Mouse (Mus musculus) limb, embryonic 15.5 days (tissue): Measurements from ENCODE around the gene Gm15130. TPM values are rescaled to one million over a fixed set of nuclear protein-coding genes. Genes with fewer than 3 reads are reported as not detected.

Experiments
- ATAC-seq: fragments of 200-750 bp; cut with Nextera tagmentation; 2 replicates; pipeline ENCODE4 v1.8.0; 2017; ENCODE audit warnings: low read depth, moderate TSS enrichment; ENCODE audit not compliant: insufficient number of reproducible peaks, low FRiP score, low TSS enrichment
- H3K27ac ChIP-seq: fragments of 300-500 bp; sonication (generic); 2 replicates; pipeline ENCODE4 v1.5.1; 2015; ENCODE audit warnings: moderate library complexity, mild to moderate bottlenecking, inconsistent platforms
- H3K27me3 ChIP-seq: fragments of 300-500 bp; sonication (generic); 2 replicates; pipeline ENCODE4 v1.6.1; 2015; ENCODE audit warnings: inconsistent platforms
- H3K36me3 ChIP-seq: fragments of 300-500 bp; sonication (generic); 2 replicates; pipeline ENCODE4 v1.6.1; 2015; ENCODE audit warnings: inconsistent platforms
- H3K4me1 ChIP-seq: fragments of 300-500 bp; sonication (generic); 2 replicates; pipeline ENCODE4 v1.6.1; 2015; ENCODE audit warnings: inconsistent platforms
- H3K4me2 ChIP-seq: fragments of 300-500 bp; sonication (generic); 2 replicates; pipeline ENCODE4 v1.6.1; 2015; ENCODE audit warnings: mild to moderate bottlenecking, inconsistent platforms
- H3K4me3 ChIP-seq: fragments of 300-500 bp; sonication (generic); 2 replicates; pipeline ENCODE4 v1.5.1; 2015; ENCODE audit warnings: mild to moderate bottlenecking, inconsistent platforms
- H3K9ac ChIP-seq: fragments of 300-500 bp; sonication (generic); 2 replicates; pipeline ENCODE4 v1.6.1; 2015; ENCODE audit warnings: inconsistent platforms
- H3K9me3 ChIP-seq: fragments of 300-500 bp; sonication (generic); 2 replicates; pipeline ENCODE4 v1.6.1; 2016; ENCODE audit warnings: inconsistent platforms
- WGBS: fragments of 180-500 bp; shearing (Covaris S2); methylation state at CpG from one replicate; pipeline ENCODE4 v1.1.7; 2015; 5-methylcytosine and 5-hydroxymethylcytosine counted together
- polyA plus RNA-seq: library from polyadenylated mRNA; unstranded; fragments of >200 nt; fragmentation: Nextera tagmentation; extraction: Ambion mirVana; gene quantifications from 2 replicates; pipeline ENCODE4 v1.2.1, GENCODE M21; 2015

The Gm15130 gene
- not detected in 2 replicates for polyA plus RNA-seq

DNA sequence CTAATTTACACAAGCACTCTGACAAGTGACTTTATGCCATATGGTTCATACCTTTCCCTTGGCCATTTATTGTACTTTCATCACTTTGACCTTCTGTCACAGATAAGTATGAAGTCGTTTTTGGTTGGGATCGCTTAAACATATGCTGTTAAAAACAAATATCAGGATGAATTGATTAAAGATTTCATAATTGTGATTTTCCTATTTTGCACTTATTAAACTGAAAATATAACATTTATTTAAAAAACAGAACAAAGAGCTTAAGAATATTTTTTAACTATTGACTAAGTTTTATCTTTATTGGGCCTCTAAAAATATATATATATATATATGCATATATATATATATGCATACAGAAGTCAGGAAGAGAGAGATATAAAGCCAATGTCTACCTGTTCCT, at the start of gene Gm15130:
Gm15130 (minus strand) TSS at position 101 of the 400 bp plus-strand sequence.
- H3K4me3 ChIP-seq: no peak within 1 kb of the TSS
- no peaks in the 10 kb centered on the region for H3K9me3 ChIP-seq
- ATAC-seq: no peak
- H3K36me3 ChIP-seq: no peaks in the 10 kb centered on the region
- no peaks in the 10 kb centered on the region for H3K4me1 ChIP-seq
- H3K27me3 ChIP-seq: no peaks in the 10 kb centered on the region
- no peak within 1 kb of the TSS for H3K4me2 ChIP-seq
- H3K27ac ChIP-seq: no peak within 1 kb of the TSS
- 72% methylated on average over 2 of the region's 2 CpGs for WGBS
- no peak within 1 kb of the TSS for H3K9ac ChIP-seq

GRCm38 (mm10) chr2:111182068-111182467, 29.3 kb upstream of the Gm15130 start:
- ATAC-seq: no peak
- no peaks in the 10 kb centered on the region for H3K27me3 ChIP-seq
- no peak overlapping the region for H3K9ac ChIP-seq
- H3K4me2 ChIP-seq: no peak overlapping the region
- H3K4me1 ChIP-seq: no peaks in the 10 kb centered on the region
- 93% methylated on average over 11 of the region's 11 CpGs for WGBS
- H3K4me3 ChIP-seq: no peak overlapping the region
- H3K9me3 ChIP-seq: no peaks in the 10 kb centered on the region
- no peaks in the 10 kb centered on the region for H3K36me3 ChIP-seq
- no peak overlapping the region for H3K27ac ChIP-seq

GRCm38 (mm10) chr2:111135739-111136138, 17.0 kb downstream of the Gm15130 start:
- no peak overlapping the region for H3K4me2 ChIP-seq
- H3K27me3 ChIP-seq: no peaks in the 10 kb centered on the region
- 23% methylated on average over 5 of the region's 5 CpGs for WGBS
- H3K9ac ChIP-seq: no peak overlapping the region
- H3K4me3 ChIP-seq: no peak overlapping the region
- no peak for ATAC-seq
- H3K9me3 ChIP-seq: no peaks in the 10 kb centered on the region
- H3K27ac ChIP-seq: no peak overlapping the region
- H3K36me3 ChIP-seq: no peaks in the 10 kb centered on the region
- H3K4me1 ChIP-seq: no peaks in the 10 kb centered on the region

DNA sequence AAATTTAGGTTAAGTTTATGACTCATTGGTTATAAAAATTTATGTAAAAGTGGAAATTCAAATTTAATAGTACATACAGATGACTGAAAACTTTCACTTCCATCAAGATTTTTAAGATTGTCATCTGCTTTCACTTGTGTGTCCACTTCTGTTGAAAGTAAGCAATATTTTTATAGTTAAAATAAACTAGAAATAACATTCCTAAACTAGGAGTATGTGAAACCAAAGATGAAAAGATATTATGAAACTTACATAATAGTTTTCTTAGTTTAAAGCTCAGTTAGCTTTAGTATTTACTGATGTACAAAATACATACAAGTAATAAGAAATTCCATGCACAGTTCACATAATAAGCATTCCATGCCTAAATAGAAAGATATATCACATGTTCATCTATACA, 46.9 kb downstream of the Gm15130 start, which contains the start of gene Gm13941:
Gm13941 (minus strand) TSS at position 101 of the 400 bp plus-strand sequence.
- no peak within 1 kb of the TSS for H3K27ac ChIP-seq
- ATAC-seq: no peak
- no peaks in the 10 kb centered on the region for H3K4me1 ChIP-seq
- H3K9me3 ChIP-seq: no peaks in the 10 kb centered on the region
- H3K36me3 ChIP-seq: no peaks in the 10 kb centered on the region
- no peak within 1 kb of the TSS for H3K9ac ChIP-seq
- H3K27me3 ChIP-seq: no peaks in the 10 kb centered on the region
- H3K4me3 ChIP-seq: no peak within 1 kb of the TSS
- no peak within 1 kb of the TSS for H3K4me2 ChIP-seq

Other genes starting within 250 kb of the Gm15130 start
- gene Ano3, start 202.0 kb downstream of the Gm15130 start, polyA plus RNA-seq: 0.08 and 0.12 TPM in 2 replicates
- gene Gm13941, start 47.0 kb downstream of the Gm15130 start, polyA plus RNA-seq: not detected in 2 replicates
- not detected in 2 replicates for gene 4930430A15Rik, start 76.7 kb upstream of the Gm15130 start, polyA plus RNA-seq
- gene Olfr1275, start 82.3 kb upstream of the Gm15130 start, polyA plus RNA-seq: not detected in 2 replicates
- not detected in 2 replicates for gene Olfr1276, start 101.6 kb upstream of the Gm15130 start, polyA plus RNA-seq
- not detected in 2 replicates for gene Olfr1277, start 121.2 kb upstream of the Gm15130 start, polyA plus RNA-seq
- gene Olfr1278, start 137.2 kb upstream of the Gm15130 start, polyA plus RNA-seq: not detected in 2 replicates
- gene Olfr1279, start 147.7 kb upstream of the Gm15130 start, polyA plus RNA-seq: not detected in 2 replicates
- gene Olfr1280, start 161.1 kb upstream of the Gm15130 start, polyA plus RNA-seq: not detected in 2 replicates
- gene Olfr1281, start 173.6 kb upstream of the Gm15130 start, polyA plus RNA-seq: not detected in 2 replicates
- gene Olfr1282, start 183.1 kb upstream of the Gm15130 start, polyA plus RNA-seq: not detected in 2 replicates
- gene Olfr1283, start 213.9 kb upstream of the Gm15130 start, polyA plus RNA-seq: not detected in 2 replicates
- gene Olfr1284, start 222.6 kb upstream of the Gm15130 start, polyA plus RNA-seq: not detected in 2 replicates